Mouse (Mus musculus): ENCODE results near the gene Trim69. TPM values are rescaled to one million over a fixed set of nuclear protein-coding genes. Genes with fewer than 3 reads are reported as not detected.

Trim69 gene
- polyA plus RNA-seq, 1 experiment from 2014 or later, result not detected

- DNase-seq, result no peak
Measured at GRCm38 (mm10) chr2:122158362-122158802, 2.1 kb upstream of the Trim69 start.

GRCm38 (mm10) chr2:122159667-122160066, 833 bp upstream of the Trim69 start:
- DNase-seq (no peak), ATAC-seq (ENCODE audit: low FRiP score, low TSS enrichment) (no peak)
- Histone ChIP-seq H3K36me3 (ENCODE audit: control insufficient read depth, insufficient read depth, low read length) (no peaks in the 10 kb centered on the region), H3K27ac (replicated peaks; ENCODE audit: low read depth, low read length) (no peak overlapping the region), H3K9me3 (ENCODE audit: control insufficient read depth, low read length) (no peaks in the 10 kb centered on the region), H3K27me3 (ENCODE audit: control insufficient read depth, insufficient read depth, low read length) (no peaks in the 10 kb centered on the region), H3K4me2 (ENCODE audit: low read length) (no peak overlapping the region), H3K9ac (replicated peaks; ENCODE audit: low read length) (no peak overlapping the region), H3K4me3 (replicated peaks; ENCODE audit: low read depth, low read length) (no peak overlapping the region), H3K4me1 (ENCODE audit: control insufficient read depth, insufficient read depth, low read length) (no peaks in the 10 kb centered on the region)
- 89% methylated on average over 6 of the region's 6 CpGs for WGBS

More at GRCm38 (mm10) chr2:122158362-122158802, 2.1 kb upstream of the Trim69 start:
- no peaks in the 10 kb centered on the region for H3K27me3 ChIP-seq (ENCODE audit: control insufficient read depth, insufficient read depth, low read length)
- no peak for ATAC-seq (ENCODE audit: low FRiP score, low TSS enrichment)
- 38% methylated on average over 6 of the region's 6 CpGs for WGBS
- no peak overlapping the region for H3K4me3 ChIP-seq (replicated peaks; ENCODE audit: low read depth, low read length)
- no peak overlapping the region for H3K4me2 ChIP-seq (ENCODE audit: low read length)
- H3K4me1 ChIP-seq (ENCODE audit: control insufficient read depth, insufficient read depth, low read length), result no peaks in the 10 kb centered on the region
- H3K36me3 ChIP-seq (ENCODE audit: control insufficient read depth, insufficient read depth, low read length), result no peaks in the 10 kb centered on the region
- no peaks in the 10 kb centered on the region for H3K9me3 ChIP-seq (ENCODE audit: control insufficient read depth, low read length)
- H3K9ac ChIP-seq (replicated peaks; ENCODE audit: low read length), result no peak overlapping the region
- no peak overlapping the region for H3K27ac ChIP-seq (replicated peaks; ENCODE audit: low read depth, low read length)

GRCm38 (mm10) chr2:122161542-122161941, 1.0 kb downstream of the Trim69 start:
- Histone ChIP-seq H3K4me2 (ENCODE audit: low read length) (no peak overlapping the region), H3K36me3 (ENCODE audit: control insufficient read depth, insufficient read depth, low read length) (no peaks in the 10 kb centered on the region), H3K27ac (replicated peaks; ENCODE audit: low read depth, low read length) (no peak overlapping the region), H3K27me3 (ENCODE audit: control insufficient read depth, insufficient read depth, low read length) (no peaks in the 10 kb centered on the region), H3K4me3 (replicated peaks; ENCODE audit: low read depth, low read length) (no peak overlapping the region), H3K4me1 (ENCODE audit: control insufficient read depth, insufficient read depth, low read length) (no peaks in the 10 kb centered on the region), H3K9ac (replicated peaks; ENCODE audit: low read length) (no peak overlapping the region), H3K9me3 (ENCODE audit: control insufficient read depth, low read length) (no peaks in the 10 kb centered on the region)
- ATAC-seq (ENCODE audit: low FRiP score, low TSS enrichment) (no peak), DNase-seq (no peak)
- 13% methylated on average over 4 of the region's 4 CpGs for WGBS

- H3K9me3 ChIP-seq (ENCODE audit: control insufficient read depth, low read length), result no peaks in the 10 kb centered on the region
- no peaks in the 10 kb centered on the region for H3K4me1 ChIP-seq (ENCODE audit: control insufficient read depth, insufficient read depth, low read length)
- WGBS, result 82% methylated on average over 2 of the region's 2 CpGs
- H3K27me3 ChIP-seq (ENCODE audit: control insufficient read depth, insufficient read depth, low read length), result no peaks in the 10 kb centered on the region
- no peak overlapping the region for H3K4me3 ChIP-seq (replicated peaks; ENCODE audit: low read depth, low read length)
- no peaks in the 10 kb centered on the region for H3K36me3 ChIP-seq (ENCODE audit: control insufficient read depth, insufficient read depth, low read length)
- no peak overlapping the region for H3K27ac ChIP-seq (replicated peaks; ENCODE audit: low read depth, low read length)
- no peak overlapping the region for H3K4me2 ChIP-seq (ENCODE audit: low read length)
- ATAC-seq (ENCODE audit: low FRiP score, low TSS enrichment), result no peak
- no peak overlapping the region for H3K9ac ChIP-seq (replicated peaks; ENCODE audit: low read length)
- DNase-seq, result no peak
Measured at GRCm38 (mm10) chr2:122162529-122162928, 2.0 kb downstream of the Trim69 start.

- H3K4me2 ChIP-seq (ENCODE audit: low read length), result no peak overlapping the region
- no peak overlapping the region for H3K9ac ChIP-seq (replicated peaks; ENCODE audit: low read length)
- no peak overlapping the region for H3K4me3 ChIP-seq (replicated peaks; ENCODE audit: low read depth, low read length)
- H3K27me3 ChIP-seq (ENCODE audit: control insufficient read depth, insufficient read depth, low read length), result no peaks in the 10 kb centered on the region
- ATAC-seq (ENCODE audit: low FRiP score, low TSS enrichment) (no peak), DNase-seq (no peak)
- no peak overlapping the region for H3K27ac ChIP-seq (replicated peaks; ENCODE audit: low read depth, low read length)
- 88% methylated on average over 13 of the region's 13 CpGs for WGBS
- no peaks in the 10 kb centered on the region for H3K9me3 ChIP-seq (ENCODE audit: control insufficient read depth, low read length)
- H3K36me3 ChIP-seq (ENCODE audit: control insufficient read depth, insufficient read depth, low read length), result no peaks in the 10 kb centered on the region
- no peaks in the 10 kb centered on the region for H3K4me1 ChIP-seq (ENCODE audit: control insufficient read depth, insufficient read depth, low read length)
Measured at GRCm38 (mm10) chr2:122163430-122164195, 3.1 kb downstream of the Trim69 start.

GRCm38 (mm10) chr2:122164293-122164692, 3.8 kb downstream of the Trim69 start:
- Histone ChIP-seq H3K27me3 (ENCODE audit: control insufficient read depth, insufficient read depth, low read length) (no peaks in the 10 kb centered on the region), H3K4me3 (replicated peaks; ENCODE audit: low read depth, low read length) (no peak overlapping the region), H3K4me2 (ENCODE audit: low read length) (no peak overlapping the region), H3K9ac (replicated peaks; ENCODE audit: low read length) (no peak overlapping the region), H3K36me3 (ENCODE audit: control insufficient read depth, insufficient read depth, low read length) (no peaks in the 10 kb centered on the region), H3K9me3 (ENCODE audit: control insufficient read depth, low read length) (no peaks in the 10 kb centered on the region), H3K4me1 (ENCODE audit: control insufficient read depth, insufficient read depth, low read length) (no peaks in the 10 kb centered on the region), H3K27ac (replicated peaks; ENCODE audit: low read depth, low read length) (no peak overlapping the region)
- no peak for ATAC-seq (ENCODE audit: low FRiP score, low TSS enrichment)
- WGBS, result 89% methylated on average over 11 of the region's 11 CpGs
- DNase-seq, result no peak

- no peaks in the 10 kb centered on the region for H3K4me1 ChIP-seq (ENCODE audit: control insufficient read depth, insufficient read depth, low read length)
- H3K27ac ChIP-seq (replicated peaks; ENCODE audit: low read depth, low read length), result no peak overlapping the region
- no peak overlapping the region for H3K4me3 ChIP-seq (replicated peaks; ENCODE audit: low read depth, low read length)
- no peaks in the 10 kb centered on the region for H3K27me3 ChIP-seq (ENCODE audit: control insufficient read depth, insufficient read depth, low read length)
- WGBS, result 89% methylated on average over 6 of the region's 6 CpGs
- H3K9me3 ChIP-seq (ENCODE audit: control insufficient read depth, low read length), result no peaks in the 10 kb centered on the region
- H3K36me3 ChIP-seq (ENCODE audit: control insufficient read depth, insufficient read depth, low read length), result no peaks in the 10 kb centered on the region
- DNase-seq (no peak), ATAC-seq (ENCODE audit: low FRiP score, low TSS enrichment) (no peak)
- H3K9ac ChIP-seq (replicated peaks; ENCODE audit: low read length), result no peak overlapping the region
- no peak overlapping the region for H3K4me2 ChIP-seq (ENCODE audit: low read length)
Measured at GRCm38 (mm10) chr2:122171292-122171691, 10.8 kb downstream of the Trim69 start.

- Histone ChIP-seq H3K27ac (replicated peaks; ENCODE audit: low read depth, low read length) (no peak overlapping the region), H3K4me2 (ENCODE audit: low read length) (no peak overlapping the region), H3K9me3 (ENCODE audit: control insufficient read depth, low read length) (no peaks in the 10 kb centered on the region), H3K36me3 (ENCODE audit: control insufficient read depth, insufficient read depth, low read length) (no peaks in the 10 kb centered on the region), H3K27me3 (ENCODE audit: control insufficient read depth, insufficient read depth, low read length) (no peaks in the 10 kb centered on the region), H3K4me1 (ENCODE audit: control insufficient read depth, insufficient read depth, low read length) (no peaks in the 10 kb centered on the region), H3K9ac (replicated peaks; ENCODE audit: low read length) (no peak overlapping the region), H3K4me3 (replicated peaks; ENCODE audit: low read depth, low read length) (no peak overlapping the region)
- 94% methylated on average over 2 of the region's 2 CpGs for WGBS
- ATAC-seq (ENCODE audit: low FRiP score, low TSS enrichment) (no peak), DNase-seq (no peak)
Measured at GRCm38 (mm10) chr2:122172188-122172587, 11.7 kb downstream of the Trim69 start.

Data from midbrain, embryonic 14.5 days (tissue).